Mouse (Mus musculus): Measurements from ENCODE around the gene 4933402J07Rik. TPM values are rescaled to one million over a fixed set of nuclear protein-coding genes. Genes with fewer than 3 reads are reported as not detected.

Gene 4933402J07Rik
- 0.07 TPM in 1 of 2 replicates, not detected in the other for polyA plus RNA-seq (2012; rRNA removed)

DNA sequence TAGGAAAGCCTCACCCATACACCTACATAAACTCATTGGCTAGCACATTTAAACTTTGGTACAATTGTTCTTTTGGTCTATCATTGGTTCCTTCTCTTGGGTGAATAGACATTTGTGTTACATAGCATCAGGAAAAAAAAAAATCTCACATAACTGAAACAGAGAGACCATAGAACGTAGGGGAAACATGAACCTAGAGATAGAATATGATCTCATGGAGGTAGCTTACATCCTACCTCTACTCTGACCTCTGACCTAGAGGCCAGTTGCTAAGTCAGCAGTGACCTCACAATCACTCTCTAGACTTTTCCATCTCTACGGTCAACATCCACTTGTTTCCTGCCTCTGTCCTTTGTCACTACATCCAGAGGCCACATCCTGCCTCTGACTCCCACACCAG is at the start of gene 4933402J07Rik:
4933402J07Rik (plus strand) TSS at position 301 of the 400 bp plus-strand sequence.
- no peak for TF ChIP-seq CTCF (conservative IDR thresholded peaks at IDR 0.05; ENCODE audit: insufficient read depth, insufficient read length, low read depth, low read length)
- TF ChIP-seq POLR2A (IDR thresholded peaks at IDR 0.05; ENCODE audit: low read depth, low read length), result no peak
- WGBS, result 66% methylated on average over 2 of the region's 2 CpGs
- Histone ChIP-seq H3K4me1 (ENCODE audit: control insufficient read depth, insufficient read depth, low read length) (no peaks in the 10 kb centered on the region), H3K27ac (ENCODE audit: insufficient read depth, low read depth, low read length) (no peak within 1 kb of the TSS), H3K36me3 (ENCODE audit: control insufficient read depth, insufficient read depth, low read length) (no peaks in the 10 kb centered on the region), H3K4me3 (ENCODE audit: insufficient read depth, low read depth, low read length) (no peak within 1 kb of the TSS), H3K27me3 (replicated peaks; ENCODE audit: control insufficient read depth, insufficient read depth, low read length) (no peaks in the 10 kb centered on the region)
- DNase-seq, result no peak

GRCm38 (mm10) chr8:87517132-87517531 is 46.5 kb upstream of the 4933402J07Rik start:
- DNase-seq, result no peak
- Histone ChIP-seq H3K27me3 (replicated peaks; ENCODE audit: control insufficient read depth, insufficient read depth, low read length) (no peaks in the 10 kb centered on the region), H3K4me1 (ENCODE audit: control insufficient read depth, insufficient read depth, low read length) (no peaks in the 10 kb centered on the region), H3K27ac (ENCODE audit: insufficient read depth, low read depth, low read length) (no peak overlapping the region), H3K4me3 (ENCODE audit: insufficient read depth, low read depth, low read length) (no peak overlapping the region), H3K36me3 (ENCODE audit: control insufficient read depth, insufficient read depth, low read length) (no peaks in the 10 kb centered on the region)
- WGBS, result 95% methylated on average over 3 of the region's 3 CpGs
- TF ChIP-seq POLR2A (IDR thresholded peaks at IDR 0.05; ENCODE audit: low read depth, low read length) (no peak), CTCF (conservative IDR thresholded peaks at IDR 0.05; ENCODE audit: insufficient read depth, insufficient read length, low read depth, low read length) (no peak)

DNA sequence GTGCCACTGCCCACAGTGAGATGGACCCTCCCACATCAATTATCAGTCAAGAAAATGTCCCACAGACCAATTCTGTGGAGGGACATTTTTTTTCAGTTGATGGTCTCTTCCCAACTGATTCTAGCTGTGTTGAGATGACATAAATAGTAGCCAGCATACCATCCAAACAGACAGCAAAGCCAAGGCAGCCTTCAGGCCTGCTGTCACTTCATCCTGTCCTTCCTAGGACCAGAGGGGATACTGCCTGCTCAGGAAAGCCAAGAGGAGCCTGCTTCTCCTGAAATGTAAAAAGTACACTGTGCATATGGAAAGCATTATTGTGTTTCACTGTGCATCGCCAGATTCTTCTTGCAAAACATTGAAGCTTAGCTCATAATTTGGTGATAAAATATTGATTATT is 38.6 kb upstream of the 4933402J07Rik start:
- no peak for DNase-seq
- Histone ChIP-seq H3K27me3 (replicated peaks; ENCODE audit: control insufficient read depth, insufficient read depth, low read length) (no peaks in the 10 kb centered on the region), H3K4me3 (ENCODE audit: insufficient read depth, low read depth, low read length) (no peak overlapping the region), H3K4me1 (ENCODE audit: control insufficient read depth, insufficient read depth, low read length) (no peaks in the 10 kb centered on the region), H3K36me3 (ENCODE audit: control insufficient read depth, insufficient read depth, low read length) (no peaks in the 10 kb centered on the region), H3K27ac (ENCODE audit: insufficient read depth, low read depth, low read length) (no peak overlapping the region)
- 85% methylated on average over 1 of the region's 1 CpGs for WGBS
- TF ChIP-seq POLR2A (IDR thresholded peaks at IDR 0.05; ENCODE audit: low read depth, low read length), result no peak
- no peak for TF ChIP-seq CTCF (conservative IDR thresholded peaks at IDR 0.05; ENCODE audit: insufficient read depth, insufficient read length, low read depth, low read length)

- H3K4me1 ChIP-seq (ENCODE audit: control insufficient read depth, insufficient read depth, low read length), result no peaks in the 10 kb centered on the region
- TF ChIP-seq CTCF (conservative IDR thresholded peaks at IDR 0.05; ENCODE audit: insufficient read depth, insufficient read length, low read depth, low read length), result no peak
- TF ChIP-seq POLR2A (IDR thresholded peaks at IDR 0.05; ENCODE audit: low read depth, low read length), result no peak
- WGBS, result 51% methylated on average over 4 of the region's 4 CpGs
These were observed 32.5 kb upstream of the 4933402J07Rik start for GRCm38 (mm10) chr8:87531176-87531575.

DNA sequence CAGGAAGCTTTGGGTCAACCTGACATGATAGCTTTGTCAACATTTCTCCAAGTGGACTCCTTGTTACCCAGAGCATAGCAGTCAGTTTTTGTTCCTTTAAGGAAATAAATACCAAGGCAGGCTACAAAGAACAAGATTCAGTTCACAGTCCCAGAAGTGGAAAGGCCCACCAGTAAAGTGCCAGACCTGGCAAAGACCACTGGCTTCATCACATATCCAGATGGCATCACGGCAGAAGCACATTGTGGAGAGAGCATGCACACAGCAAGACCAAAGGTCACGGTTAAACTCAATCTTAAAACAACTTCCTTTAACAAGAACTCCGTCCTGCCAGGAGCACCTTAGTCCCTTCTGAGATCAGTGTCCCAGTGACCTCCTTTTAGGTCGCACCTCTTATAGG is 30.2 kb upstream of the 4933402J07Rik start:
- no peak for DNase-seq
- 61% methylated on average over 4 of the region's 4 CpGs for WGBS
- TF ChIP-seq POLR2A (IDR thresholded peaks at IDR 0.05; ENCODE audit: low read depth, low read length) (no peak), CTCF (conservative IDR thresholded peaks at IDR 0.05; ENCODE audit: insufficient read depth, insufficient read length, low read depth, low read length) (no peak)
- no peaks in the 10 kb centered on the region for H3K4me1 ChIP-seq (ENCODE audit: control insufficient read depth, insufficient read depth, low read length)
- no peak overlapping the region for H3K4me3 ChIP-seq (ENCODE audit: insufficient read depth, low read depth, low read length)
- H3K36me3 ChIP-seq (ENCODE audit: control insufficient read depth, insufficient read depth, low read length), result no peaks in the 10 kb centered on the region
- no peaks in the 10 kb centered on the region for H3K27me3 ChIP-seq (replicated peaks; ENCODE audit: control insufficient read depth, insufficient read depth, low read length)
- H3K27ac ChIP-seq (ENCODE audit: insufficient read depth, low read depth, low read length), result no peak overlapping the region

More at GRCm38 (mm10) chr8:87531176-87531575, 32.5 kb upstream of the 4933402J07Rik start:
- no peak for DNase-seq
- Histone ChIP-seq H3K27ac (ENCODE audit: insufficient read depth, low read depth, low read length) (no peak overlapping the region), H3K36me3 (ENCODE audit: control insufficient read depth, insufficient read depth, low read length) (no peaks in the 10 kb centered on the region), H3K27me3 (replicated peaks; ENCODE audit: control insufficient read depth, insufficient read depth, low read length) (no peaks in the 10 kb centered on the region), H3K4me3 (ENCODE audit: insufficient read depth, low read depth, low read length) (no peak overlapping the region)

DNA sequence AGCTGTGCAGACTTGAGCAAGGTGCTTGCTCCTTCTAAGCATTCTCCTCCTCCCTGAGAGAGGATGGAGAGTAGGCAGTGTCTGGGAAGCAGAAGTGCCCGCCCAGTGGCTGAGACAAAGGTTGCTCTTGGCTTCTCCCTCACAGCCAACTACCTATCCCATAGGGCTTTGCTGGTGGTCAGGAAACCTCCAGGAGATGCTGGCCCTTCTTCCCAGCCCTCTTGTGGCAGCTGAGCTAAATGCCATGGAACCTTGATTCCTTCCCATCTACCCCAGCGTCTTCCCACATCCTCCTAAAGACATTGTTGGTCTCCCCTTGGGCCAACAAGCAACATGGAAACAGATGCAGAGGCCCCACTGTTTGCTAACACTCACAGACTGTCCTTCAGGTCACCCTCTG is 28.8 kb upstream of the 4933402J07Rik start:
- H3K27me3 ChIP-seq (replicated peaks; ENCODE audit: control insufficient read depth, insufficient read depth, low read length), result no peaks in the 10 kb centered on the region
- WGBS, result 35% methylated on average over 2 of the region's 2 CpGs
- H3K4me1 ChIP-seq (ENCODE audit: control insufficient read depth, insufficient read depth, low read length), result no peaks in the 10 kb centered on the region
- H3K4me3 ChIP-seq (ENCODE audit: insufficient read depth, low read depth, low read length), result no peak overlapping the region
- H3K36me3 ChIP-seq (ENCODE audit: control insufficient read depth, insufficient read depth, low read length), result no peaks in the 10 kb centered on the region
- H3K27ac ChIP-seq (ENCODE audit: insufficient read depth, low read depth, low read length), result no peak overlapping the region
- TF ChIP-seq POLR2A (IDR thresholded peaks at IDR 0.05; ENCODE audit: low read depth, low read length) (no peak), CTCF (conservative IDR thresholded peaks at IDR 0.05; ENCODE audit: insufficient read depth, insufficient read length, low read depth, low read length) (no peak)
- no peak for DNase-seq

DNA sequence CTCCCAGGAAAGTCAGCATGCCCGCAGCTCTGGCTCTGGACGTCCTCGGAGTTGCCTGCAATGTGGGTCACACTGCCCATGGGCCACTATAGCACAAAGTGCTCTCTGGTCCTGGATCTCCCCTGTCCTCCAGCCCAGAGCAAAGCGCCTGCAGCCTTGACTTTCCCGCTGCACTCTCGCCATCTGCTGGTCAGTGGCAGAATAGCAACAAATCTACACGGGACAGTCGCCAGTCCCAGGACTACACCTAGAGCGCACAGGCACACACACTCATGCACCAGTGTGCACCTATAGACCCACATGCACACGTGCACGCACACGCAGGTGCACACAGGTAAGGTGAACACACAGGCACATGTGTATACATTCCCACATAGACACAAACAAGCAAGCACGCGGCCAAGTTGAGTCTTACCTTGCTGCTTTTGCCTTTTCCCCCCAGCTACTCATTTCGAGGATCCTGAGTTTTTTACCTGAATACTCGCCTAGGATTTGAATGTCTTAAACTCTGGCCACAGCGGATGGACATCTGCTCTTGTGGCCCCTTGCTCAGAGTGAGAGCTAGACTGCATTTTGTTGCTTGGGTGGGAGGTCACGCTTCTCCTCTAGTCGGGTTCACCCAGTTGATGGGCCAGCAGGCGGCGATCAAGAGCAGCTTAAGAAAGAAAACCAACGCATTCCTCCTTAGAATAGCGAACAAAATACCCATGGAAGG is 26.9 kb upstream of the 4933402J07Rik start:
- no peaks in the 10 kb centered on the region for H3K4me1 ChIP-seq (ENCODE audit: control insufficient read depth, insufficient read depth, low read length)
- no peaks in the 10 kb centered on the region for H3K27me3 ChIP-seq (replicated peaks; ENCODE audit: control insufficient read depth, insufficient read depth, low read length)
- DNase-seq, result peak; percentile 72
- no peak overlapping the region for H3K27ac ChIP-seq (ENCODE audit: insufficient read depth, low read depth, low read length)
- WGBS, result 6% methylated on average over 23 of the region's 23 CpGs
- no peak overlapping the region for H3K4me3 ChIP-seq (ENCODE audit: insufficient read depth, low read depth, low read length)
- no peaks in the 10 kb centered on the region for H3K36me3 ChIP-seq (ENCODE audit: control insufficient read depth, insufficient read depth, low read length)
- TF ChIP-seq CTCF (conservative IDR thresholded peaks at IDR 0.05; ENCODE audit: insufficient read depth, insufficient read length, low read depth, low read length), result peak; percentile 94
- TF ChIP-seq POLR2A (IDR thresholded peaks at IDR 0.05; ENCODE audit: low read depth, low read length), result no peak
